Mouse (Mus musculus) hindbrain, postnatal 0 days (tissue): ENCODE results near the gene Btn2a2. TPM values are rescaled to one million over a fixed set of nuclear protein-coding genes. Genes with fewer than 3 reads are reported as not detected.

ENCODE experiments used
- ATAC-seq: fragments of 200-750 bp; cut with Nextera tagmentation; 2 replicates; pipeline ENCODE4 v1.8.0; 2017; ENCODE audit warnings: mild to moderate bottlenecking, moderate TSS enrichment, moderate library complexity
- DNase-seq: peaks from one replicate; pipeline ENCODE4 v3.0.0-alpha.2; 2015; ENCODE audit warnings: low spot score
- H3K27ac ChIP-seq: fragments of 300-500 bp; sonication (generic); 2 replicates; pipeline ENCODE4 v1.5.1; 2014; ENCODE audit warnings: mild to moderate bottlenecking
- H3K27me3 ChIP-seq: fragments of 300-500 bp; sonication (generic); 2 replicates; pipeline ENCODE4 v1.6.1; 2014; ENCODE audit warnings: low read length, mixed read lengths; ENCODE audit not compliant: insufficient read depth
- H3K36me3 ChIP-seq: fragments of 300-500 bp; sonication (generic); 2 replicates; pipeline ENCODE4 v1.6.1; 2014; ENCODE audit warnings: low read length, mixed read lengths; ENCODE audit not compliant: insufficient read depth
- H3K4me1 ChIP-seq: fragments of 300-500 bp; sonication (generic); 2 replicates; pipeline ENCODE4 v1.6.1; 2014; ENCODE audit warnings: antibody characterized with exemption, low read length, mixed read lengths; ENCODE audit not compliant: insufficient read depth
- H3K4me2 ChIP-seq: fragments of 300-500 bp; sonication (generic); 2 replicates; pipeline ENCODE4 v1.6.1; 2014; ENCODE audit warnings: low read depth, mild to moderate bottlenecking, low read length, moderate library complexity, mixed read lengths
- H3K4me3 ChIP-seq: fragments of 300-500 bp; sonication (generic); 2 replicates; pipeline ENCODE4 v1.5.1; 2014; ENCODE audit warnings: low read length
- H3K9ac ChIP-seq: fragments of 300-500 bp; sonication (generic); replicated peaks from 2 replicates; pipeline ENCODE4 v1.6.1; 2014; ENCODE audit warnings: mild to moderate bottlenecking, low read length, moderate library complexity, mixed read lengths
- H3K9me3 ChIP-seq: fragments of 300-500 bp; sonication (generic); 2 replicates; pipeline ENCODE4 v1.6.1; 2016; ENCODE audit warnings: low read length, mixed read lengths
- CTCF ChIP-seq: IDR thresholded peaks from 2 replicates; pipeline ENCODE4 v1.5.1; 2016; ENCODE audit warnings: antibody characterized with exemption, control low read depth, low read depth
- WGBS: fragments of 180-500 bp; shearing (Covaris S2); extraction: QIAGEN DNeasy Blood & Tissue Kit; methylation state at CpG from one replicate; pipeline ENCODE4 v1.1.7; 2014; 5-methylcytosine and 5-hydroxymethylcytosine counted together
- polyA plus RNA-seq: library from polyadenylated mRNA; unstranded; fragments of >200 nt; fragmentation: Nextera tagmentation; extraction: Ambion mirVana; gene quantifications from 2 replicates; pipeline ENCODE4 v1.2.1, GENCODE M21; 2015
- total RNA-seq: library from RNA; depleted of rRNA; stranded (reverse); fragments of >200 nt; gene quantifications from 2 replicates; pipeline ENCODE4 v1.2.3, GENCODE M21; 2014

Btn2a2 gene
- total and polyA plus RNA-seq, 2 experiments from 2014 or later = 0.11 TPM; not detected in 1

GRCm38 (mm10) chr13:23515281-23515680 lies 26.6 kb upstream of the Btn2a2 start:
- Histone ChIP-seq H3K9ac (no peak overlapping the region), H3K4me1 (no peaks in the 10 kb centered on the region), H3K27me3 (no peaks in the 10 kb centered on the region), H3K4me3 (no peak overlapping the region), H3K9me3 (no peaks in the 10 kb centered on the region), H3K27ac (no peak overlapping the region), H3K4me2 (no peak overlapping the region), H3K36me3 (no peaks in the 10 kb centered on the region)
- TF ChIP-seq CTCF = no peak
- ATAC-seq = no peak
- no peak for DNase-seq
- 83% methylated on average over 5 of the region's 5 CpGs for WGBS

GRCm38 (mm10) chr13:23513517-23513916 lies 24.9 kb upstream of the Btn2a2 start:
- no peak overlapping the region for H3K27ac ChIP-seq

GRCm38 (mm10) chr13:23510127-23510526 lies 21.5 kb upstream of the Btn2a2 start:
- no peaks in the 10 kb centered on the region for H3K36me3 ChIP-seq
- no peak overlapping the region for H3K27ac ChIP-seq
- no peak for TF ChIP-seq CTCF
- no peak overlapping the region for H3K4me2 ChIP-seq
- 40% methylated on average over 1 of the region's 1 CpGs for WGBS
- no peak overlapping the region for H3K4me3 ChIP-seq
- no peaks in the 10 kb centered on the region for H3K9me3 ChIP-seq
- no peak overlapping the region for H3K9ac ChIP-seq
- H3K27me3 ChIP-seq = no peaks in the 10 kb centered on the region
- peaks cover 2% of the 10 kb centered on the region; the same call in 1 of the 2 replicates for H3K4me1 ChIP-seq
- DNase-seq (no peak), ATAC-seq (no peak)

More at GRCm38 (mm10) chr13:23513517-23513916, 24.9 kb upstream of the Btn2a2 start:
- H3K4me1 ChIP-seq = no peaks in the 10 kb centered on the region
- DNase-seq (no peak), ATAC-seq (no peak)
- TF ChIP-seq CTCF = no peak
- H3K36me3 ChIP-seq = no peaks in the 10 kb centered on the region
- no peak overlapping the region for H3K4me3 ChIP-seq
- H3K9me3 ChIP-seq = no peaks in the 10 kb centered on the region
- no peak overlapping the region for H3K9ac ChIP-seq
- H3K27me3 ChIP-seq = no peaks in the 10 kb centered on the region
- H3K4me2 ChIP-seq = no peak overlapping the region
- WGBS = 87% methylated on average over 1 of the region's 1 CpGs

- no peaks in the 10 kb centered on the region for H3K27me3 ChIP-seq
- ATAC-seq (no peak), DNase-seq (no peak)
- no peak for TF ChIP-seq CTCF
- no peak overlapping the region for H3K9ac ChIP-seq
- WGBS = 28% methylated on average over 14 of the region's 14 CpGs
- no peak overlapping the region for H3K4me3 ChIP-seq
- H3K9me3 ChIP-seq = no peaks in the 10 kb centered on the region
- H3K4me2 ChIP-seq = peak overlapping the region; percentile 10; the same call in 1 of the 2 replicates
- no peak overlapping the region for H3K27ac ChIP-seq
- no peaks in the 10 kb centered on the region for H3K36me3 ChIP-seq
- H3K4me1 ChIP-seq = peaks cover 2% of the 10 kb centered on the region; the same call in 1 of the 2 replicates
Observed at GRCm38 (mm10) chr13:23506819-23507515, 18.3 kb upstream of the Btn2a2 start.

GRCm38 (mm10) chr13:23506351-23506750 lies 17.7 kb upstream of the Btn2a2 start:
- Histone ChIP-seq H3K27ac (no peak overlapping the region), H3K9me3 (no peaks in the 10 kb centered on the region), H3K4me3 (0 out of 2 replicates have a peak overlapping the region, but pooled peaks have one; percentile 3), H3K9ac (no peak overlapping the region), H3K27me3 (no peaks in the 10 kb centered on the region), H3K4me2 (peak overlapping the region; percentile 45), H3K4me1 (peaks cover 2% of the 10 kb centered on the region; the same call in 1 of the 2 replicates), H3K36me3 (no peaks in the 10 kb centered on the region)
- DNase-seq = peak; percentile 58
- no peak for ATAC-seq
- TF ChIP-seq CTCF = no peak
- WGBS = 14% methylated on average over 13 of the region's 13 CpGs

- no peak for TF ChIP-seq CTCF
- WGBS = 11% methylated on average over 14 of the region's 14 CpGs
- no peak overlapping the region for H3K9ac ChIP-seq
- peak overlapping the region; percentile 45 for H3K4me2 ChIP-seq
- peaks cover 2% of the 10 kb centered on the region; the same call in 1 of the 2 replicates for H3K4me1 ChIP-seq
- H3K27me3 ChIP-seq = no peaks in the 10 kb centered on the region
- no peak overlapping the region for H3K27ac ChIP-seq
- no peaks in the 10 kb centered on the region for H3K9me3 ChIP-seq
- DNase-seq (no peak), ATAC-seq (no peak)
- 0 out of 2 replicates have a peak overlapping the region, but pooled peaks have one; percentile 3 for H3K4me3 ChIP-seq
- H3K36me3 ChIP-seq = no peaks in the 10 kb centered on the region
Observed at GRCm38 (mm10) chr13:23505662-23506345, 17.1 kb upstream of the Btn2a2 start.
